Mouse (Mus musculus) MEL (cell line): ENCODE measurements around the gene Rpl34. TPM values are rescaled to one million over a fixed set of nuclear protein-coding genes. Genes with fewer than 3 reads are reported as not detected.

Experiments
- DNase-seq: peaks from one replicate; pipeline ENCODE4 v3.0.0; 2011; ENCODE audit warnings: low read depth, low spot score
- H3K27ac ChIP-seq: 2 replicates; pipeline ENCODE4 v1.5.1; 2012; ENCODE audit warnings: low read depth, mild to moderate bottlenecking, control low read depth, low read length, moderate library complexity; ENCODE audit not compliant: control insufficient read depth
- H3K27me3 ChIP-seq, 2 experiments: fragments of 150-350 bp in 1 of 2; sonication (generic) in 1 of 2; 2 replicates each; pipeline ENCODE4 v1.6.1; 2012; ENCODE audit warnings: low read length in 2 of 2, mild to moderate bottlenecking in 2 of 2, improper control_type of control experiment in 1 of 2, moderate library complexity in 1 of 2; ENCODE audit not compliant: insufficient read depth in 2 of 2, control insufficient read depth in 1 of 2
- H3K36me3 ChIP-seq, 2 experiments: 2 replicates each; pipeline ENCODE4 v1.6.1; 2012 to 2014; ENCODE audit warnings: low read length in 2 of 2, improper control_type of control experiment in 1 of 2, inconsistent platforms in 1 of 2, mild to moderate bottlenecking in 1 of 2; ENCODE audit not compliant: insufficient read depth in 2 of 2, control insufficient read depth in 1 of 2
- H3K4me1 ChIP-seq, 2 experiments: fragments of 150-350 bp in 1 of 2; sonication (generic) in 1 of 2; 2 replicates each; pipeline ENCODE4 v1.6.1; 2012; ENCODE audit warnings: low read length in 2 of 2, improper control_type of control experiment in 1 of 2, mild to moderate bottlenecking in 1 of 2; ENCODE audit not compliant: insufficient read depth in 2 of 2, control insufficient read depth in 1 of 2
- H3K4me3 ChIP-seq, 2 experiments: fragments of 150-350 bp in 1 of 2; sonication (generic) in 1 of 2; 2 replicates each; pipeline ENCODE4 v1.5.1; 2012; ENCODE audit warnings: low read depth in 2 of 2, low read length in 2 of 2, mild to moderate bottlenecking in 2 of 2, moderate library complexity in 2 of 2, control low read depth in 1 of 2, improper control_type of control experiment in 1 of 2; ENCODE audit not compliant: control insufficient read depth in 1 of 2, insufficient read depth in 1 of 2
- H3K79me2 ChIP-seq: 2 replicates; pipeline ENCODE4 v1.6.1; 2012; ENCODE audit warnings: mild to moderate bottlenecking, low read length, moderate library complexity; ENCODE audit not compliant: control insufficient read depth, poor library complexity, insufficient read depth
- H3K9ac ChIP-seq: 2 replicates; pipeline ENCODE4 v1.6.1; 2012; ENCODE audit warnings: low read depth, mild to moderate bottlenecking, control low read depth, low read length, moderate library complexity; ENCODE audit not compliant: control insufficient read depth, poor library complexity, severe bottlenecking
- H3K9me3 ChIP-seq: fragments of 150-350 bp; sonication (generic); replicated peaks from 2 replicates; pipeline ENCODE4 v1.6.1; 2012; ENCODE audit warnings: mild to moderate bottlenecking, low read length, improper control_type of control experiment, moderate library complexity; ENCODE audit not compliant: insufficient read depth
- CHD2 ChIP-seq: IDR thresholded peaks from 2 replicates; pipeline ENCODE4 v1.6.1; 2011; ENCODE audit warnings: low read length, improper control_type of control experiment
- CTCF ChIP-seq, 3 experiments: IDR thresholded peaks in 2 of 3; conservative IDR thresholded peaks in 1 of 3; 2 replicates each; pipeline ENCODE4 v1.5.1; 2011 to 2012; ENCODE audit warnings: low read length in 3 of 3, low read depth in 2 of 3, mild to moderate bottlenecking in 2 of 3, improper control_type of control experiment in 1 of 3, inconsistent platforms in 1 of 3, mixed read lengths in 1 of 3, moderate library complexity in 1 of 3; ENCODE audit not compliant: control insufficient read depth in 1 of 3, insufficient read depth in 1 of 3, poor library complexity in 1 of 3, severe bottlenecking in 1 of 3
- E2F4 ChIP-seq: IDR thresholded peaks from 2 replicates; pipeline ENCODE4 v1.6.1; 2011; ENCODE audit warnings: low read depth, low read length, improper control_type of control experiment, borderline replicate concordance
- ELF1 ChIP-seq: IDR thresholded peaks from 2 replicates; pipeline ENCODE4 v1.6.1; 2014; ENCODE audit warnings: low read depth, mild to moderate bottlenecking, inconsistent platforms, low read length, improper control_type of control experiment, moderate library complexity
- EP300 ChIP-seq, 2 experiments: IDR thresholded peaks; 2 replicates each; pipeline ENCODE4 v1.6.1; 2011; ENCODE audit warnings: improper control_type of control experiment in 2 of 2, low read length in 2 of 2, low read depth in 1 of 2, mild to moderate bottlenecking in 1 of 2
- GABPA ChIP-seq: IDR thresholded peaks from 2 replicates; pipeline ENCODE4 v1.6.1; 2012; ENCODE audit warnings: low read depth, mild to moderate bottlenecking, inconsistent platforms, low read length, improper control_type of control experiment, moderate library complexity
- GATA1 ChIP-seq: IDR thresholded peaks from 2 replicates; pipeline ENCODE4 v1.6.1; 2011; ENCODE audit warnings: low read depth, low read length, improper control_type of control experiment
- HCFC1 ChIP-seq: IDR thresholded peaks from 2 replicates; pipeline ENCODE4 v1.6.1; 2012; ENCODE audit warnings: low read depth, mild to moderate bottlenecking, inconsistent platforms, low read length, improper control_type of control experiment, moderate library complexity
- KAT2A ChIP-seq: conservative IDR thresholded peaks from 2 replicates; pipeline ENCODE4 v1.6.1; 2012; ENCODE audit warnings: low read depth, low read length, improper control_type of control experiment, inconsistent platforms
- MAFK ChIP-seq: IDR thresholded peaks from 2 replicates; pipeline ENCODE4 v1.6.1; 2011; ENCODE audit warnings: low read depth, mild to moderate bottlenecking, low read length, improper control_type of control experiment, borderline replicate concordance
- MAX ChIP-seq: IDR thresholded peaks from 2 replicates; pipeline ENCODE4 v1.6.1; 2011; ENCODE audit warnings: low read length, improper control_type of control experiment
- MAZ ChIP-seq: IDR thresholded peaks from 2 replicates; pipeline ENCODE4 v1.6.1; 2012; ENCODE audit warnings: low read depth, mild to moderate bottlenecking, inconsistent platforms, low read length, improper control_type of control experiment
- MEF2A ChIP-seq: IDR thresholded peaks from 2 replicates; pipeline ENCODE4 v1.6.1; 2014; ENCODE audit warnings: low read depth, mild to moderate bottlenecking, inconsistent platforms, low read length, improper control_type of control experiment; ENCODE audit not compliant: poor library complexity, insufficient replicate concordance, severe bottlenecking; ENCODE audit errors: extremely low read depth
- MYB ChIP-seq: IDR thresholded peaks from 2 replicates; pipeline ENCODE4 v1.6.1; 2011; ENCODE audit warnings: mild to moderate bottlenecking, low read depth, low read length, improper control_type of control experiment
- MYC ChIP-seq: IDR thresholded peaks from 2 replicates; pipeline ENCODE4 v1.6.1; 2011; ENCODE audit warnings: low read depth, mild to moderate bottlenecking, low read length, improper control_type of control experiment, moderate library complexity
- NELFE ChIP-seq: IDR thresholded peaks from 2 replicates; pipeline ENCODE4 v1.6.1; 2011; ENCODE audit warnings: low read depth, low read length, improper control_type of control experiment
- POLR2A ChIP-seq, 2 experiments: IDR thresholded peaks; 2 replicates each; pipeline ENCODE4 v1.6.1; 2011 to 2012; ENCODE audit warnings: low read length in 2 of 2, mild to moderate bottlenecking in 2 of 2, control low read depth in 1 of 2, improper control_type of control experiment in 1 of 2, low read depth in 1 of 2, moderate library complexity in 1 of 2; ENCODE audit not compliant: control insufficient read depth in 1 of 2, insufficient read depth in 1 of 2, poor library complexity in 1 of 2
- POLR2AphosphoS2 ChIP-seq: IDR thresholded peaks from 2 replicates; pipeline ENCODE4 v1.6.1; 2011; ENCODE audit warnings: low read length, improper control_type of control experiment
- RAD21 ChIP-seq: IDR thresholded peaks from 2 replicates; pipeline ENCODE4 v1.6.1; 2011; ENCODE audit warnings: mild to moderate bottlenecking, low read depth, low read length, improper control_type of control experiment
- RCOR1 ChIP-seq: IDR thresholded peaks from 2 replicates; pipeline ENCODE4 v1.6.1; 2012; ENCODE audit warnings: low read depth, mild to moderate bottlenecking, inconsistent platforms, low read length, improper control_type of control experiment
- SIN3A ChIP-seq: IDR thresholded peaks from 2 replicates; pipeline ENCODE4 v1.6.1; 2012; ENCODE audit warnings: low read length, improper control_type of control experiment, inconsistent platforms
- SMC3 ChIP-seq: IDR thresholded peaks from 2 replicates; pipeline ENCODE4 v1.6.1; 2011; ENCODE audit warnings: low read depth, low read length, improper control_type of control experiment
- TAL1 ChIP-seq: IDR thresholded peaks from 2 replicates; pipeline ENCODE4 v1.6.1; 2012; ENCODE audit warnings: mild to moderate bottlenecking, inconsistent platforms, low read length, moderate library complexity, mixed read lengths
- TBP ChIP-seq: IDR thresholded peaks from 2 replicates; pipeline ENCODE4 v1.8.0; 2011; ENCODE audit warnings: low read depth, low read length, improper control_type of control experiment
- TCF12 ChIP-seq: IDR thresholded peaks from 2 replicates; pipeline ENCODE4 v1.6.1; 2014; ENCODE audit warnings: low read depth, mild to moderate bottlenecking, inconsistent platforms, low read length, improper control_type of control experiment, moderate library complexity
- UBTF ChIP-seq: IDR thresholded peaks from 2 replicates; pipeline ENCODE4 v1.6.1; 2012; ENCODE audit warnings: low read depth, mild to moderate bottlenecking, inconsistent platforms, low read length, improper control_type of control experiment, moderate library complexity, borderline replicate concordance; ENCODE audit not compliant: insufficient read depth
- USF1 ChIP-seq: IDR thresholded peaks from 2 replicates; pipeline ENCODE4 v1.6.1; 2014; ENCODE audit warnings: low read depth, mild to moderate bottlenecking, inconsistent platforms, low read length, improper control_type of control experiment, moderate library complexity
- USF2 ChIP-seq, 2 experiments: IDR thresholded peaks; 2 replicates each; pipeline ENCODE4 v1.6.1; 2011 to 2012; ENCODE audit warnings: improper control_type of control experiment in 2 of 2, low read length in 2 of 2, borderline replicate concordance in 1 of 2, inconsistent platforms in 1 of 2, low read depth in 1 of 2, mild to moderate bottlenecking in 1 of 2; ENCODE audit not compliant: insufficient read depth in 1 of 2
- ZC3H11A ChIP-seq: IDR thresholded peaks from 2 replicates; pipeline ENCODE4 v1.6.1; 2012; ENCODE audit warnings: low read depth, mild to moderate bottlenecking, inconsistent platforms, low read length, improper control_type of control experiment
- ZMIZ1 ChIP-seq: IDR thresholded peaks from 2 replicates; pipeline ENCODE4 v1.6.1; 2012; ENCODE audit warnings: low read depth, mild to moderate bottlenecking, inconsistent platforms, low read length, improper control_type of control experiment, moderate library complexity
- ZNF384 ChIP-seq: IDR thresholded peaks from 2 replicates; pipeline ENCODE4 v1.6.1; 2012; ENCODE audit warnings: low read depth, mild to moderate bottlenecking, inconsistent platforms, low read length, improper control_type of control experiment
- polyA plus RNA-seq, 2 experiments: library from polyadenylated mRNA; stranded (reverse) in 1 of 2; unstranded in 1 of 2; fragments of >175 nt in 1 of 2; fragments of >200 nt in 1 of 2; gene quantifications; 2 replicates each; pipeline versions ENCODE4 v1.2.1 to v1.2.4; 2012; ENCODE audit warnings: low replicate concordance in 2 of 2, low read depth in 1 of 2; ENCODE audit not compliant: insufficient read length in 2 of 2, insufficient read depth in 1 of 2, missing spikeins in 1 of 2
- total RNA-seq: library from RNA; depleted of rRNA; stranded (reverse); fragments of 300-350 nt; gene quantifications from 2 replicates; pipeline ENCODE4 v1.2.3, GENCODE M21; 2012

Gene Rpl34
- total and polyA plus RNA-seq, 3 experiments = 451 to 1,619 (median 895) TPM

- Histone ChIP-seq H3K4me3 (no peak overlapping the region), H3K4me1 (peaks cover 0 to 3% of the 10 kb centered on the region in 2 experiments; a peak in 3 of 4 replicates), H3K9ac (no peak overlapping the region), H3K27me3 (no peaks in the 10 kb centered on the region), H3K27ac (no peak overlapping the region), H3K36me3 (peaks cover 0 to 2% of the 10 kb centered on the region in 2 experiments; a peak in 2 of 4 replicates), H3K9me3 (no peaks in the 10 kb centered on the region), H3K79me2 (no peaks in the 10 kb centered on the region)
- no peak for DNase-seq
- TF ChIP-seq SMC3 (no peak), ZNF384 (no peak), RAD21 (no peak), MAFK (no peak), KAT2A (no peak), CHD2 (no peak), TAL1 (no peak), TBP (no peak), E2F4 (no peak), MAX (no peak), POLR2A (IDR thresholded peaks at IDR 0.05; ENCODE audit: control insufficient read depth in 1 of 2, insufficient read depth in 1 of 2, low read depth in 1 of 2, low read length in 2 of 2, poor library complexity in 1 of 2) (no peak), MAZ (no peak), MYB (no peak), GATA1 (no peak), POLR2AphosphoS2 (no peak), HCFC1 (no peak), ZC3H11A (no peak), GABPA (no peak)
These were observed 13.6 kb downstream of the Rpl34 start for GRCm38 (mm10) chr3:130716555-130716954.

- DNase-seq = peak; percentile 88
- peak overlapping the region; percentile 40; the same call in 1 of the 2 replicates for H3K27ac ChIP-seq
- TF ChIP-seq CTCF (IDR thresholded peaks at IDR 0.05 in 2 of 3, conservative IDR thresholded peaks at IDR 0.05 in 1 of 3; ENCODE audit: control insufficient read depth in 1 of 3, insufficient read depth in 1 of 3, low read depth in 2 of 3, low read length in 3 of 3, poor library complexity in 1 of 3, severe bottlenecking in 1 of 3) (peak; percentile 52 to 77 (median 72)), MYC (no peak), UBTF (no peak), USF2 (IDR thresholded peaks at IDR 0.05; ENCODE audit: borderline replicate concordance in 1 of 2, insufficient read depth in 1 of 2, low read depth in 1 of 2, low read length in 2 of 2) (no peak), EP300 (IDR thresholded peaks at IDR 0.05; ENCODE audit: low read depth in 1 of 2, low read length in 2 of 2) (no peak; a peak in 1 of 4 replicates), MEF2A (no peak), ZMIZ1 (no peak), TAL1 (no peak), RAD21 (peak; percentile 76), RCOR1 (peak; percentile 92), E2F4 (no peak), ELF1 (0 out of 2 replicates have a peak, but pooled peaks have one; percentile 41), USF1 (no peak), SIN3A (peak; percentile 74; the same call in 1 of the 2 replicates), TCF12 (0 out of 2 replicates have a peak, but pooled peaks have one; percentile 8), HCFC1 (peak; percentile 45; the same call in 1 of the 2 replicates), MAFK (no peak), NELFE (no peak)
These were observed 15.2 kb downstream of the Rpl34 start for GRCm38 (mm10) chr3:130714775-130715568.

More at GRCm38 (mm10) chr3:130714775-130715568, 15.2 kb downstream of the Rpl34 start:
- Histone ChIP-seq H3K36me3 (peaks cover 0 to 2% of the 10 kb centered on the region in 2 experiments; a peak in 2 of 4 replicates), H3K4me1 (peaks cover 0 to 3% of the 10 kb centered on the region in 2 experiments; a peak in 3 of 4 replicates), H3K79me2 (no peaks in the 10 kb centered on the region), H3K27me3 (no peaks in the 10 kb centered on the region), H3K9ac (peak overlapping the region; percentile 57), H3K4me3 (peak overlapping the region; percentile 57 to 88), H3K9me3 (no peaks in the 10 kb centered on the region)
